Mouse (Mus musculus): ENCODE measurements around the gene Chtf18. TPM values are rescaled to one million over a fixed set of nuclear protein-coding genes. Genes with fewer than 3 reads are reported as not detected.

Chtf18 gene
- polyA plus RNA-seq (2012; rRNA removed; ENCODE audit: low replicate concordance) = 10.7 and 13.7 TPM in 2 replicates

GRCm38 (mm10) chr17:25727265-25728008, at the start of gene Chtf18, which contains the start of gene Rpusd1:
Chtf18 (minus strand) TSS chr17:25727419.
Rpusd1 (plus strand) TSS chr17:25727670.

DNA sequence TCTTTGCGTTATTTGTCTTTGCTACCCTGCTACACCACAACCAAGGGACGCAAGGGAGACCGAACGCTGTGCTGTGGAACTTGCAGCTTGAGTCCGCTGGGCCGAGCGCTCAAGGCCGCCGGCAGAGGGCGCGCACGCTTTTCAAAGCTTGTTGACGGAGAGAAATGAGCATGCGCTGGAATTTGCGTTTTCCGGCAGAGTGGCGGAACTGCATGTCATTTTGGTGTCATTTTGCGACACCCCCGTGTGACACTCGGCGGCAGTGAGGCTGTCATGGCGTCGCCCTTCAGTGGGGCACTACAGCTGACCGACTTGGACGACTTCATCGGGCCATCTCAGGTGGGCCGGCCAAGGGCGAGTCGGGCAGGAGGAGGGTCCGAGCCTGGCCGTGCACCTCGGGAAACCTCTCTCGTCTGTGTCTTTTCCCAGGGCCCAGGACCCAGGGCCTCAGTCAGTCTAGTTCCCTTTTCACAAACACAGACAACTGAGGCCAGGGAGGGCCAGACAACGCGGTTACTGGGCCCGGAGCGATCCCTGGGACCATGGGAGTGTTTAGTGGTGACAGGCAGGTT, 46.4 kb upstream of the Chtf18 start, which contains the start of gene Narfl:
TSS of gene Narfl (plus strand) at position 228 of the 572 bp plus-strand sequence.

GRCm38 (mm10) chr17:25754241-25754640, 27.0 kb upstream of the Chtf18 start, which contains the start of gene Msln:
Msln (minus strand) TSS chr17:25754378.

DNA sequence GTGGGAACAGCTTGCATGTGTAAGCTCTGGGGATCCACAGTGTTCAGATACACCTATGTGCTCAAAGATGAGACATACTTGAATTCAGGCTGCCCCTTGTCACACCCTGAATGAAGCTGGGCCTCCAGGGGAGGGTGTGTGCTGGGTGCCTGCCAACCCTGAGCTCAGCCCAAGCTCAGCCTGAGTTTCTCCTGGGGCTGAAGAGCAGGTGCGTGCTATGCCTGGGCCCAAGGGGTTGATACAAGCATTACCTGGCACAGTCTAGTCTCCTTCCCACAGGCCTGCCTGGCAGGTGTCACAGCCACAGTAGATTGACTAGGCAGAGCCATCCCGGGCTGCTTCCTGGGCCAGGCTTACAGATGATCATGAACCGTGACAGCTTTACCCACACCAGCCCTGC, 8.5 kb upstream of the Chtf18 start, which contains the start of gene Mslnl:
TSS of gene Mslnl (plus strand) at position 298 of the 400 bp plus-strand sequence.

DNA sequence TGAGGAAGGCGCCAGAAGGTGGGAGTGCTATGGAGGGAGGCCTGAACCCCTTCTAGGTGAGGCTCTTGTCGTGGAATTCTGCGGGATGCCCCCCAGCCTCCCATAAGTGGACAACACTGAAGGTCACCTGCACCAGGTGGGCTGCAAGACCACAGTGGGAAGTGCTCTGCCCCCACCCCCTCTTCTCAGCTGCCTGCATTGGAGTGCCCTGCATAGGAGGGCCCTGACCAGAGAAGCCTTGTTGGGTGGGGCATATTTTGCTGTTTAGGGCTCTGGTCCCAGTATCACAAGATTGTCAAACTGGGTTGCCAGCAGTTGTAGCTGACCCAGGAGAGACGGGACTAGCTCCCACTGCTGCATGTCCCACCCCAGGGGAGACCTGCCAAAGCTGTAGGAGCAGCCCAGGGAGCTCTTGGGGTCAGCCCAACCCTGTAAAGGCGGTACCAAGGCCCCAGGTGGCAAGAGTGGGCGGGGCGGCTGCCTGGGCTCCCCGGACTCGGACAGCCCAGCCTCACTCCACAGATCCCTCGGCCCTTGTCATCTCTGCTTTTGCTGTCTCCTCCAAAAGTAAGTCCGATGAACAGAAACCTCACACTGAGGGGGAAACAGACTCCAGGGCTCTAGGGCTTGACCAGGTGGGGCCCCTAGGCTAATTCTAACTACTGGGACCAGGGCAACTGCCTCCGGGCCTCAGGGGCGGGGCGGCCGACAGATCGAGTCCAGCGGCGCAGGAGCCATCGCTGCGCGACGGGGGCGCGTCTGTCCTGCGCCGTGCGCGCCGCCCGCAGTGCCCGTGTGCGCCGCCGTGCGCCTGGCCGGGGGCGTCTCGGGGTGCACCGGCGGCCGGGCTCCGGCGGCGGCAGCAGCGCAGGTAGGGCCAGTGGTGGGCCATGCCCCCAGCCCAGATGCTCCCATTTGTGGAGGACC, 10.2 kb downstream of the Chtf18 start, which contains the start of gene Gng13:
TSS of gene Gng13 (plus strand) at position 461 of the 927 bp plus-strand sequence.

Other genes with a start within 250 kb of the Chtf18 start
- gene Sstr5, start 230.1 kb downstream of the Chtf18 start, polyA plus RNA-seq (2012; rRNA removed; ENCODE audit: low replicate concordance) = 0.33 and 0.70 TPM in 2 replicates
- 0.35 and 0.44 TPM in 2 replicates for gene Sox8, start 156.7 kb downstream of the Chtf18 start, polyA plus RNA-seq (2012; rRNA removed; ENCODE audit: low replicate concordance)
- gene Lmf1, start 148.3 kb downstream of the Chtf18 start, polyA plus RNA-seq (2012; rRNA removed; ENCODE audit: low replicate concordance) = 12.1 and 16.5 TPM in 2 replicates
- gene Gng13, start 10.2 kb downstream of the Chtf18 start, polyA plus RNA-seq (2012; rRNA removed; ENCODE audit: low replicate concordance) = 0.23 TPM in 1 of 2 replicates, not detected in the other
- gene Rpusd1, start 251 bp upstream of the Chtf18 start, polyA plus RNA-seq (2012; rRNA removed; ENCODE audit: low replicate concordance) = 23.9 and 28.5 TPM in 2 replicates
- gene Mslnl, start 8.6 kb upstream of the Chtf18 start, polyA plus RNA-seq (2012; rRNA removed; ENCODE audit: low replicate concordance) = 0.27 and 0.29 TPM in 2 replicates
- gene Msln, start 27.0 kb upstream of the Chtf18 start, polyA plus RNA-seq (2012; rRNA removed; ENCODE audit: low replicate concordance) = 2.2 and 3.4 TPM in 2 replicates
- 11.9 and 15.5 TPM in 2 replicates for gene Narfl, start 46.4 kb upstream of the Chtf18 start, polyA plus RNA-seq (2012; rRNA removed; ENCODE audit: low replicate concordance)
- 26.8 and 27.4 TPM in 2 replicates for gene Haghl, start 58.3 kb upstream of the Chtf18 start, polyA plus RNA-seq (2012; rRNA removed; ENCODE audit: low replicate concordance)
- 0.06 TPM in 1 of 2 replicates, not detected in the other for gene Ccdc78, start 59.2 kb upstream of the Chtf18 start, polyA plus RNA-seq (2012; rRNA removed; ENCODE audit: low replicate concordance)
- 94.1 and 137 TPM in 2 replicates for gene Fam173a, start 65.5 kb upstream of the Chtf18 start, polyA plus RNA-seq (2012; rRNA removed; ENCODE audit: low replicate concordance)
- gene AC134908.4, start 68.2 kb upstream of the Chtf18 start, polyA plus RNA-seq (2012; rRNA removed; ENCODE audit: low replicate concordance) = not detected in 2 replicates
- 29.1 and 38.2 TPM in 2 replicates for gene Metrn, start 69.7 kb upstream of the Chtf18 start, polyA plus RNA-seq (2012; rRNA removed; ENCODE audit: low replicate concordance)
- gene Fbxl16, start 81.7 kb upstream of the Chtf18 start, polyA plus RNA-seq (2012; rRNA removed; ENCODE audit: low replicate concordance) = 2.5 and 4.1 TPM in 2 replicates
- gene Wdr24, start 96.2 kb upstream of the Chtf18 start, polyA plus RNA-seq (2012; rRNA removed; ENCODE audit: low replicate concordance) = 27.2 and 27.4 TPM in 2 replicates
- gene Jmjd8, start 101.4 kb upstream of the Chtf18 start, polyA plus RNA-seq (2012; rRNA removed; ENCODE audit: low replicate concordance) = 43.0 and 55.8 TPM in 2 replicates
- 105 and 167 TPM in 2 replicates for gene Stub1, start 106.0 kb upstream of the Chtf18 start, polyA plus RNA-seq (2012; rRNA removed; ENCODE audit: low replicate concordance)
- 6.5 and 12.9 TPM in 2 replicates for gene Rhbdl1, start 109.9 kb upstream of the Chtf18 start, polyA plus RNA-seq (2012; rRNA removed; ENCODE audit: low replicate concordance)
- gene Gm20683, start 114.3 kb upstream of the Chtf18 start, polyA plus RNA-seq (2012; rRNA removed; ENCODE audit: low replicate concordance) = 68.5 and 82.6 TPM in 2 replicates
- 122 and 144 TPM in 2 replicates for gene Rhot2, start 117.4 kb upstream of the Chtf18 start, polyA plus RNA-seq (2012; rRNA removed; ENCODE audit: low replicate concordance)
- 9.5 and 30.5 TPM in 2 replicates for gene Wdr90, start 134.1 kb upstream of the Chtf18 start, polyA plus RNA-seq (2012; rRNA removed; ENCODE audit: low replicate concordance)
- gene Mcrip2, start 141.3 kb upstream of the Chtf18 start, polyA plus RNA-seq (2012; rRNA removed; ENCODE audit: low replicate concordance) = 135 and 209 TPM in 2 replicates
- gene Mettl26, start 147.7 kb upstream of the Chtf18 start, polyA plus RNA-seq (2012; rRNA removed; ENCODE audit: low replicate concordance) = 162 and 249 TPM in 2 replicates
- gene Wfikkn1, start 153.4 kb upstream of the Chtf18 start, polyA plus RNA-seq (2012; rRNA removed; ENCODE audit: low replicate concordance) = 1.3 and 1.9 TPM in 2 replicates
- 38.2 and 46.0 TPM in 2 replicates for gene Rab40c, start 192.3 kb upstream of the Chtf18 start, polyA plus RNA-seq (2012; rRNA removed; ENCODE audit: low replicate concordance)
- gene Pigq, start 217.5 kb upstream of the Chtf18 start, polyA plus RNA-seq (2012; rRNA removed; ENCODE audit: low replicate concordance) = 69.2 and 87.1 TPM in 2 replicates
- gene Nhlrc4, start 217.5 kb upstream of the Chtf18 start, polyA plus RNA-seq (2012; rRNA removed; ENCODE audit: low replicate concordance) = not detected in 2 replicates
- gene A930017K11Rik, start 225.1 kb upstream of the Chtf18 start, polyA plus RNA-seq (2012; rRNA removed; ENCODE audit: low replicate concordance) = not detected in 2 replicates